Mouse (Mus musculus) spleen, adult 2 months (tissue): ENCODE data around the gene Rdh8. TPM values are rescaled to one million over a fixed set of nuclear protein-coding genes. Genes with fewer than 3 reads are reported as not detected.

Experiments used
- DNase-seq, 2 experiments: peaks; one replicate each; pipeline versions ENCODE4 v3.0.0 to v3.0.0-alpha.2; 2012 to 2021; ENCODE audit warnings: low spot score in 2 of 2, low read depth in 1 of 2
- H3K27ac ChIP-seq: fragments of 200-500 bp; 2 replicates; pipeline ENCODE4 v1.5.1; 2012; ENCODE audit warnings: low read length, inconsistent platforms; ENCODE audit not compliant: insufficient read depth
- H3K27me3 ChIP-seq: fragments of 200-500 bp; 2 replicates; pipeline ENCODE4 v1.6.1; 2012; ENCODE audit warnings: mild to moderate bottlenecking, moderate library complexity, low read length, inconsistent platforms; ENCODE audit not compliant: control insufficient read depth, insufficient read depth
- H3K36me3 ChIP-seq: fragments of 200-500 bp; 2 replicates; pipeline ENCODE4 v1.6.1; 2012; ENCODE audit warnings: mild to moderate bottlenecking, low read length, inconsistent platforms; ENCODE audit not compliant: control insufficient read depth, insufficient read depth
- H3K4me1 ChIP-seq: fragments of 200-500 bp; 2 replicates; pipeline ENCODE4 v1.6.1; 2011; ENCODE audit warnings: inconsistent platforms; ENCODE audit not compliant: control insufficient read depth, insufficient read depth, insufficient read length
- H3K4me3 ChIP-seq: fragments of 200-500 bp; 2 replicates; pipeline ENCODE4 v1.5.1; 2011; ENCODE audit warnings: mild to moderate bottlenecking, inconsistent platforms; ENCODE audit not compliant: insufficient read depth, insufficient read length; ENCODE audit errors: extremely low read depth
- CTCF ChIP-seq: fragments of 200-500 bp; IDR thresholded peaks from 2 replicates; pipeline ENCODE4 v1.5.1; 2011; ENCODE audit warnings: mild to moderate bottlenecking, inconsistent platforms; ENCODE audit not compliant: insufficient read depth, insufficient read length, insufficient replicate concordance; ENCODE audit errors: extremely low read depth
- POLR2A ChIP-seq: fragments of 200-500 bp; IDR thresholded peaks from 2 replicates; pipeline ENCODE4 v1.6.1; 2011; ENCODE audit warnings: low read depth, low read length, inconsistent platforms
- WGBS: fragments of 180-500 bp; shearing (Covaris S2); methylation state at CpG from one replicate; pipeline ENCODE4 v1.1.7; 2018; 5-methylcytosine and 5-hydroxymethylcytosine counted together
- polyA plus RNA-seq: library from polyadenylated mRNA; depleted of rRNA; stranded (reverse); fragments of >200 nt; gene quantifications from 2 replicates; pipeline ENCODE4 v1.2.3, GENCODE M21; 2012; rRNA removed

Gene Rdh8
- polyA plus RNA-seq, 1 experiment = not detected

- peaks cover 12% of the 10 kb centered on the region for H3K36me3 ChIP-seq
- no peak for TF ChIP-seq POLR2A
- TF ChIP-seq CTCF = no peak
- H3K27me3 ChIP-seq = no peaks in the 10 kb centered on the region
- H3K4me3 ChIP-seq = no peak overlapping the region
- H3K27ac ChIP-seq = no peak overlapping the region
- H3K4me1 ChIP-seq = peaks cover 5% of the 10 kb centered on the region; the same call in 1 of the 2 replicates
- WGBS = 90% methylated on average over 12 of the region's 12 CpGs
- DNase-seq = no peak
These were observed 55.2 kb downstream of the Rdh8 start for GRCm38 (mm10) chr9:20873521-20873920.

DNA sequence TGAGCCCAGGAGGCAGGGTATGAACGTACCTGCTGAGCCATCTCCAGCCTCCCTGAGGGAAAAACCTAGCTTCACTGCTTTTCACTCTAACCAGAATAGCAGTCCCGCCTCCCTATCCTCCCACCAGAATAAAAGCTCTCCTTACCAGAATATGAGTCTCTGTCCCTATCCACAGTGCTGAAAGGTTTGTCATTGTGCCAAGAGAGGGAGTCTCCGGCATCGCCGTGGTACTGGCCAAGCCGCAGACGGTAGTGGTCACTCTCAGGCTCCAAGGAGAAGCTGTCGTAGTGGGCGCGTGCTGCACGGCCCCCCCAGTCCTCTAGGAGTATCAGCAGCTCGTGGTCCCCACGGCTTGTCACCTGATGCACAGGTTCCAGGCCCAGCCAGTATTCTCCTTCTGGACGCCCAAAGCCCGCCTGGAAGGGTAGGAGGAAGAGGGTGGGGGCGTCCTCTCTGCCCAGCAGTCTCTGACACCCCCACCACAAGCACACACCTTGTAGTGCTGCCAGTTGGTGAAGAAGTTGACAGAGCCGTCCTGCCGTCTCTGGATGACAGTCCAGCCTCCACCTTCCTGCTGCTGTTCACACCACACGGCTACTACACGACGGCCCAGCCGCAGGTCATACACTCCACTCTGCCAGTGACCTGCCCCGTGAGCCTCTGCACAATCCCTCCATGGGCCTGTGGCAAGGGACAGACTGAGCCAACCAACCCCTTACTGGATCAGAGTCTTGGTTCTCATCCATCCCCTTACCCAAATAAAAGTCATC, 56.9 kb downstream of the Rdh8 start:
- WGBS = 87% methylated on average over 23 of the region's 23 CpGs
- TF ChIP-seq POLR2A (no peak), CTCF (no peak)
- Histone ChIP-seq H3K27me3 (no peaks in the 10 kb centered on the region), H3K36me3 (peaks cover 11% of the 10 kb centered on the region), H3K4me1 (peaks cover 4% of the 10 kb centered on the region; the same call in 1 of the 2 replicates), H3K4me3 (no peak overlapping the region), H3K27ac (no peak overlapping the region)
- DNase-seq = no peak

Other genes starting within 250 kb of the Rdh8 start
- gene Zfp846, start 237.2 kb upstream of the Rdh8 start, polyA plus RNA-seq = 0.82 and 1.1 TPM in 2 replicates
- gene Ubl5, start 175.6 kb upstream of the Rdh8 start, polyA plus RNA-seq = 96.6 and 178 TPM in 2 replicates
- gene Fbxl12, start 173.7 kb upstream of the Rdh8 start, polyA plus RNA-seq = 82.2 and 105 TPM in 2 replicates
- gene Pin1, start 166.4 kb upstream of the Rdh8 start, polyA plus RNA-seq = 11.3 and 12.0 TPM in 2 replicates
- gene Olfm2, start 72.2 kb upstream of the Rdh8 start, polyA plus RNA-seq = 0.50 and 0.53 TPM in 2 replicates
- gene Col5a3, start 3.4 kb upstream of the Rdh8 start, polyA plus RNA-seq = 1.4 TPM in 2 replicates
- gene A230050P20Rik, start 50.1 kb downstream of the Rdh8 start, polyA plus RNA-seq = 82.8 and 108 TPM in 2 replicates
- gene Angptl6, start 61.2 kb downstream of the Rdh8 start, polyA plus RNA-seq = 2.7 and 3.8 TPM in 2 replicates
- gene Ppan, start 69.7 kb downstream of the Rdh8 start, polyA plus RNA-seq = 116 and 120 TPM in 2 replicates
- 89.3 and 103 TPM in 2 replicates for gene Eif3g, start 80.1 kb downstream of the Rdh8 start, polyA plus RNA-seq
- 37.0 and 44.9 TPM in 2 replicates for gene Dnmt1, start 141.4 kb downstream of the Rdh8 start, polyA plus RNA-seq
- gene S1pr2, start 158.3 kb downstream of the Rdh8 start, polyA plus RNA-seq = 3.4 and 3.9 TPM in 2 replicates
- gene Mrpl4, start 184.2 kb downstream of the Rdh8 start, polyA plus RNA-seq = 75.8 and 99.7 TPM in 2 replicates
- 59.7 and 67.4 TPM in 2 replicates for gene Icam1, start 197.5 kb downstream of the Rdh8 start, polyA plus RNA-seq
- 8.1 and 9.3 TPM in 2 replicates for gene Icam4, start 210.9 kb downstream of the Rdh8 start, polyA plus RNA-seq
- 1.1 and 1.2 TPM in 2 replicates for gene Icam5, start 213.6 kb downstream of the Rdh8 start, polyA plus RNA-seq
- 0.28 and 0.65 TPM in 2 replicates for gene Zglp1, start 248.6 kb downstream of the Rdh8 start, polyA plus RNA-seq